Mouse (Mus musculus) lung, postnatal 14 days (tissue): ENCODE data around the gene Cfb.

Source experiments
- DNase-seq: peaks from one replicate; pipeline ENCODE4 v3.0.0; 2021

Cfb gene

GRCm38 (mm10) chr17:34883332-34883731 lies 21.0 kb upstream of the Cfb start:
- no peak for DNase-seq

- no peak for DNase-seq
Observed at GRCm38 (mm10) chr17:34881683-34882310, 19.5 kb upstream of the Cfb start, which contains the start of gene Gm20547. Gm20547 (minus strand) TSS chr17:34882042.

- DNase-seq = no peak
Observed at GRCm38 (mm10) chr17:34881166-34881565, 18.8 kb upstream of the Cfb start.

GRCm38 (mm10) chr17:34879336-34879879 lies 17.1 kb upstream of the Cfb start, which contains the start of gene Zbtb12:
Zbtb12 (plus strand) TSS chr17:34879483.
- no peak for DNase-seq

GRCm38 (mm10) chr17:34874321-34874720 lies 12.0 kb upstream of the Cfb start:
- no peak for DNase-seq

- no peak for DNase-seq
Observed at GRCm38 (mm10) chr17:34865981-34866380, 3.7 kb upstream of the Cfb start.

GRCm38 (mm10) chr17:34861704-34862415 lies 458 bp downstream of the Cfb start:
- peak; percentile 38 for DNase-seq

- no peak for DNase-seq
Observed at GRCm38 (mm10) chr17:34860514-34860913, 1.8 kb downstream of the Cfb start.

- DNase-seq = no peak
Observed at GRCm38 (mm10) chr17:34858670-34859069, 3.6 kb downstream of the Cfb start.

- DNase-seq = peak; percentile 68
Observed at GRCm38 (mm10) chr17:34855825-34856224, 6.5 kb downstream of the Cfb start.

GRCm38 (mm10) chr17:34854761-34855160 lies 7.6 kb downstream of the Cfb start:
- no peak for DNase-seq

- no peak for DNase-seq
Observed at GRCm38 (mm10) chr17:34853511-34853910, 8.8 kb downstream of the Cfb start.

GRCm38 (mm10) chr17:34850517-34851125 lies 11.7 kb downstream of the Cfb start:
- DNase-seq = no peak

GRCm38 (mm10) chr17:34849722-34850516 lies 12.4 kb downstream of the Cfb start, which contains the start of the genes Skiv2l and Nelfe:
Skiv2l (minus strand) TSS chr17:34850210.
Nelfe (plus strand) TSS chr17:34850391.
- DNase-seq = peak; percentile 98

- no peak for DNase-seq
Observed at GRCm38 (mm10) chr17:34847615-34848014, 14.7 kb downstream of the Cfb start.

- DNase-seq = no peak
Observed at GRCm38 (mm10) chr17:34847192-34847591, 15.1 kb downstream of the Cfb start.

GRCm38 (mm10) chr17:34844884-34845283 lies 17.4 kb downstream of the Cfb start:
- DNase-seq = no peak

- DNase-seq = no peak
Observed at GRCm38 (mm10) chr17:34840736-34841307, 21.5 kb downstream of the Cfb start.

- DNase-seq = no peak
Observed at GRCm38 (mm10) chr17:34838785-34839184, 23.5 kb downstream of the Cfb start.

- no peak for DNase-seq
Observed at GRCm38 (mm10) chr17:34837464-34838324, 24.6 kb downstream of the Cfb start.

GRCm38 (mm10) chr17:34836856-34837221 lies 25.5 kb downstream of the Cfb start, which contains the start of the genes Stk19 and Dxo:
Stk19 (minus strand) TSS chr17:34836945.
Dxo (plus strand) TSS chr17:34837019.
- peak; percentile 95 for DNase-seq
